Mouse (Mus musculus): ENCODE results near the gene Hoxd11. TPM values are rescaled to one million over a fixed set of nuclear protein-coding genes. Genes with fewer than 3 reads are reported as not detected.

Hoxd11 gene
- polyA plus RNA-seq, 1 experiment from 2014 or later: 0.44 TPM

DNA sequence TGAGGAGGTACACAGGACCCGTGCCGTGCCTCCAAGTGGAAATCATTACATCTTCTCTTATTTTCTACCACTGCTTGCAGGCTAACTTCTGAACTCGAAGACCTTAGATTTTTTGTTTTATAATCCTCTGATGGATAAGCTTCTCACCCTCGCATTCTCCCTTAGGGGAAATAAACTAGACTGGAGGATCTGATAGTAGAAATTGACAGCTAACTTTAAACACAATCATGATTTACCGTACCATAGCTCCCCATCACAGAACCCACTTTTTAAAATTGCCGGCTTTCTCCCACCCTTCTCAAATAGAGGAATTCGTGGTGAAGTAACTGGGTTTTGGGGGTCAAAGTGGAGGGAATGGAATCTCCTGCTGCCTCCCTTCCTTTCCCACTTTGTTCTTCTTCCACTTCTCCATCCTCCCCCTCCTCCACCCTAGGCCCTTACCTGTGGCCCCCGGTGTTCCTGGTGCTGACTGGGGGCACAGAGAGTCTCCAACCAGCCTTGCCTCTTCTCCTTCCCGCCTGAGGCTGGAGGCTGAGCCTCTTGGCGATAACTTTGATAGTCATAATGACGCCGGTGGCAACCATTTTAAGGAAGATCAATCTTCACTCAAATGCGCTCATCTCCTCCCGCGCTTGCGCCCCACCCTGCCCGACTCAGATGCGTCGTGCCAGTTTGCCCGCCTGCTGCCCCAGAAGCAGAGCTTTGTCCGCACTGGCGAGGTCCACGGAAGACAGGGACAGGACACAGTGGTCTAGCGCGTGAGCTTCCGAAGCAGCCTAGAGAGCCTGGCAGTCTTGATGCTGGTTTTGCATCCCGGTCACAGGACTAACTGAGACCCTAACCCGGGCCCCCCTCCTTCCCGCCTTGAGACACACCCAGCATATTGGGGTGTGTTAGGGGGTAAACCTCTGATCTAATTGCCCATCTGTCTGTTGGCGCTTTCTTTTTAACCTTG is 18.7 kb upstream of the Hoxd11 start:
- Histone ChIP-seq H3K4me3 (ENCODE audit: low read depth, low read length) (no peak overlapping the region), H3K9me3 (ENCODE audit: control insufficient read depth, low read length) (no peaks in the 10 kb centered on the region), H3K4me2 (no peak overlapping the region), H3K9ac (ENCODE audit: low read depth, low read length) (no peak overlapping the region), H3K27ac (ENCODE audit: low read depth, low read length) (no peak overlapping the region), H3K4me1 (replicated peaks; ENCODE audit: control insufficient read depth, insufficient read depth, low read length) (peaks cover 3% of the 10 kb centered on the region; the same call in 1 of the 2 replicates), H3K36me3 (ENCODE audit: control insufficient read depth, insufficient read depth, low read length) (no peaks in the 10 kb centered on the region), H3K27me3 (replicated peaks; ENCODE audit: control insufficient read depth, insufficient read depth, low read length) (peaks cover 98% of the 10 kb centered on the region)
- DNase-seq (ENCODE audit: low spot score): no peak
- no peak for ATAC-seq (replicated peaks; ENCODE audit: low FRiP score)
- 5% methylated on average over 30 of the region's 30 CpGs for WGBS

DNA sequence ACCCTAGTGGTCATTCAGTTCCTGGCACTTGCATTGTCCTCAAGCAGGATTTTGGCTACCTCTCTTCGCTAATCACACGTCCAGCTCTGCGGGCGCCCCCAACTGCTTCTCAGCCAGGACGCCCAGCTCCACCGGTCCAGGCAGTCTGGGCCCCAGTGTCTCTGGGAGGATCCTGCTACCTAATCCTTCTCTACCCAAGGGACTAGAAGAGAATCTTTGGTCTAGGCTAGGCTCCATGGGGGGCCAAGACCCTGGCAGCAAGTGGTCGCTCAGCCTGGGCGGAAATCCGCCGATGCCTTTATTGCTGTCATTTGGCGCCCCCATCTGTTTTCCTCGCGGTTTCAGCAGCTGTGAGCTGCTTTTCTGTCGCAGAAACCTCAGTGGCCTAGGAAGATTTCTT is 17.7 kb upstream of the Hoxd11 start:
- H3K27ac ChIP-seq (ENCODE audit: low read depth, low read length): no peak overlapping the region
- peak; percentile 65 for DNase-seq (ENCODE audit: low spot score)
- H3K36me3 ChIP-seq (ENCODE audit: control insufficient read depth, insufficient read depth, low read length): no peaks in the 10 kb centered on the region
- WGBS: 1% methylated on average over 14 of the region's 14 CpGs
- no peak overlapping the region for H3K9ac ChIP-seq (ENCODE audit: low read depth, low read length)
- H3K4me1 ChIP-seq (replicated peaks; ENCODE audit: control insufficient read depth, insufficient read depth, low read length): no peaks in the 10 kb centered on the region
- 0 out of 2 replicates have a peak overlapping the region, but pooled peaks have one; percentile 15 for H3K4me2 ChIP-seq
- no peak for ATAC-seq (replicated peaks; ENCODE audit: low FRiP score)
- H3K27me3 ChIP-seq (replicated peaks; ENCODE audit: control insufficient read depth, insufficient read depth, low read length): peaks cover 98% of the 10 kb centered on the region
- no peak overlapping the region for H3K4me3 ChIP-seq (ENCODE audit: low read depth, low read length)
- H3K9me3 ChIP-seq (ENCODE audit: control insufficient read depth, low read length): no peaks in the 10 kb centered on the region

DNA sequence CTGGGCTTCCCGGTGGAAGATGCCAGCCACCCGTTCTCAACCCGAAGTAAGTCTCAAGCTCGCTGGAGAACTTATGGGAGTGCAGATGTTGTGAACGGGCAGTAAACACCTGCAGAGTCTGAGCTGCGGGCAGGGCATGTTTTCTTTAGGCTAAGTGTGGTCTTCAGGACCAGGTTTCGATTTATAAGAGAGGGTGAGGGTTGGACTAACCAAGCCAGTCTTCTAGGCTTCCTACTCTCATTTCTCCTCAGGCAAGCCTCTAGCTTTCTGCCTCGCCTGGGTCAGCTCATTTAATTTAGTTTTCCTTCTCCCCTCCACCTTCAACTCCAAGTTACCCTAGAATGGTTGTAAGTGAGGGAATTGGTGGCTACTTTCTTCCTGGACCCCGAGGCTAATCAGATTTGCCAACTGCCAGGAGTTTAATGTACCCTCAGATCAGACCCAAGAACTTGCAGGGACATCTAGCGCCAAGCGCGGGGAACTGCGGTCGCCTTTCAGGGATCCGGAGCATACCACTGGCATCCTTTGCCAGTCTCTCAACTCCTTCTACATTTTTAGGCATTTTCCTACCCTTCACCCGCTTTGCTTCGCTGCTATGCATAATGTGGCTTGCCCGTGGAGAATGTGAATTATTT is 15.9 kb upstream of the Hoxd11 start:
- Histone ChIP-seq H3K9ac (ENCODE audit: low read depth, low read length) (no peak overlapping the region), H3K9me3 (ENCODE audit: control insufficient read depth, low read length) (no peaks in the 10 kb centered on the region), H3K36me3 (ENCODE audit: control insufficient read depth, insufficient read depth, low read length) (no peaks in the 10 kb centered on the region), H3K4me1 (replicated peaks; ENCODE audit: control insufficient read depth, insufficient read depth, low read length) (peaks cover 6% of the 10 kb centered on the region), H3K27ac (ENCODE audit: low read depth, low read length) (no peak overlapping the region), H3K4me3 (ENCODE audit: low read depth, low read length) (no peak overlapping the region), H3K27me3 (replicated peaks; ENCODE audit: control insufficient read depth, insufficient read depth, low read length) (peaks cover 98% of the 10 kb centered on the region), H3K4me2 (no peak overlapping the region)
- ATAC-seq (replicated peaks; ENCODE audit: low FRiP score) (no peak), DNase-seq (ENCODE audit: low spot score) (peak; percentile 29)
- 5% methylated on average over 18 of the region's 18 CpGs for WGBS

GRCm38 (mm10) chr2:74666411-74666810 is 12.9 kb upstream of the Hoxd11 start:
- WGBS: 4% methylated on average over 7 of the region's 7 CpGs
- ATAC-seq (replicated peaks; ENCODE audit: low FRiP score): no peak
- Histone ChIP-seq H3K9me3 (ENCODE audit: control insufficient read depth, low read length) (no peaks in the 10 kb centered on the region), H3K27ac (ENCODE audit: low read depth, low read length) (no peak overlapping the region), H3K36me3 (ENCODE audit: control insufficient read depth, insufficient read depth, low read length) (no peaks in the 10 kb centered on the region), H3K4me1 (replicated peaks; ENCODE audit: control insufficient read depth, insufficient read depth, low read length) (peaks cover 6% of the 10 kb centered on the region), H3K27me3 (replicated peaks; ENCODE audit: control insufficient read depth, insufficient read depth, low read length) (peaks cover 97% of the 10 kb centered on the region), H3K9ac (ENCODE audit: low read depth, low read length) (no peak overlapping the region), H3K4me3 (ENCODE audit: low read depth, low read length) (no peak overlapping the region), H3K4me2 (no peak overlapping the region)
- DNase-seq (ENCODE audit: low spot score): no peak

DNA sequence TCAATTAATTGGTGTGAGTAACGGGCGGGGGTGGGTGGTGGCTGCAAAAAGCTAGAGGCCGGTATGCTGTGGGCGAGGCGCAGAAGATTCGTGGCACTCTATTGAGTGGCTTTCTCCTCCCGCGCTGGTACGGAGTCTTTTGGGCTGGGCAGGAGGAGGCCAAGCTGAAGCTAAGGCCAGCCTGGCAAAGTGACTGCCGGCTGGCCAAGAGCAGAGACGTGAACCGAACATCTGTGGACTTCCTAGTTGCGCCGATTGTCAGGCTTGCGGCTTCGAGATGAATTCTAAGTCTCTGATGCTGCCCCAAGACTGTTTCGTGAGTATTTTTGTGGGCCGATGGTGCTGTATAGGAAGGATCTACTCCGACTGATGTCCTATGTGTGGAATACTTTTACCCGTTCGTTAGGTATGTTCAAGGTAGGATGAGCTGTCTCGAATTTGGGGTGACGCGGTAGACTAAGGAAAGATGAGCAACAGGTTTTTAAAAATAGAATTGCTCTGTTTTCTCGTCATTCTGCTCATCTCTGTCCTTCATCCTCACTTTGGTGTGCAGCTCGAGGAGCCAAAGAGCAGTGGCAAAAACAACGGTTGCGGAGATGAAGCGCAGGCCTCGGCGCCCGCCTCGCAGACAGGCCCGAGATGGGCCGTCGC is 12.0 kb upstream of the Hoxd11 start:
- peak; percentile 37 for DNase-seq (ENCODE audit: low spot score)
- Histone ChIP-seq H3K9me3 (ENCODE audit: control insufficient read depth, low read length) (no peaks in the 10 kb centered on the region), H3K9ac (ENCODE audit: low read depth, low read length) (no peak overlapping the region), H3K27me3 (replicated peaks; ENCODE audit: control insufficient read depth, insufficient read depth, low read length) (peaks cover 97% of the 10 kb centered on the region), H3K4me3 (ENCODE audit: low read depth, low read length) (peak overlapping the region; percentile 43), H3K4me2 (no peak overlapping the region), H3K4me1 (replicated peaks; ENCODE audit: control insufficient read depth, insufficient read depth, low read length) (peaks cover 6% of the 10 kb centered on the region), H3K36me3 (ENCODE audit: control insufficient read depth, insufficient read depth, low read length) (no peaks in the 10 kb centered on the region), H3K27ac (ENCODE audit: low read depth, low read length) (no peak overlapping the region)
- ATAC-seq (replicated peaks; ENCODE audit: low FRiP score): no peak
- 3% methylated on average over 36 of the region's 36 CpGs for WGBS

- Histone ChIP-seq H3K27ac (ENCODE audit: low read depth, low read length) (no peak within 1 kb of the TSS), H3K4me3 (ENCODE audit: low read depth, low read length) (peak within 1 kb of the TSS; percentile 43), H3K9me3 (ENCODE audit: control insufficient read depth, low read length) (no peaks in the 10 kb centered on the region), H3K4me1 (replicated peaks; ENCODE audit: control insufficient read depth, insufficient read depth, low read length) (peaks cover 6% of the 10 kb centered on the region), H3K36me3 (ENCODE audit: control insufficient read depth, insufficient read depth, low read length) (no peaks in the 10 kb centered on the region), H3K9ac (ENCODE audit: low read depth, low read length) (no peak within 1 kb of the TSS), H3K27me3 (replicated peaks; ENCODE audit: control insufficient read depth, insufficient read depth, low read length) (peaks cover 97% of the 10 kb centered on the region), H3K4me2 (peak within 1 kb of the TSS; percentile 61)
- whole genome bisulfite sequencing: 1% methylated on average over 12 of the region's 51 CpGs
- DNase-seq (ENCODE audit: low spot score) (no peak), ATAC-seq (replicated peaks; ENCODE audit: low FRiP score) (no peak)
These were observed 11.5 kb upstream of the Hoxd11 start, which contains the start of gene Hoxd13 for GRCm38 (mm10) chr2:74667842-74668357. Gene Hoxd13 (plus strand): TSS chr2:74668310.

DNA sequence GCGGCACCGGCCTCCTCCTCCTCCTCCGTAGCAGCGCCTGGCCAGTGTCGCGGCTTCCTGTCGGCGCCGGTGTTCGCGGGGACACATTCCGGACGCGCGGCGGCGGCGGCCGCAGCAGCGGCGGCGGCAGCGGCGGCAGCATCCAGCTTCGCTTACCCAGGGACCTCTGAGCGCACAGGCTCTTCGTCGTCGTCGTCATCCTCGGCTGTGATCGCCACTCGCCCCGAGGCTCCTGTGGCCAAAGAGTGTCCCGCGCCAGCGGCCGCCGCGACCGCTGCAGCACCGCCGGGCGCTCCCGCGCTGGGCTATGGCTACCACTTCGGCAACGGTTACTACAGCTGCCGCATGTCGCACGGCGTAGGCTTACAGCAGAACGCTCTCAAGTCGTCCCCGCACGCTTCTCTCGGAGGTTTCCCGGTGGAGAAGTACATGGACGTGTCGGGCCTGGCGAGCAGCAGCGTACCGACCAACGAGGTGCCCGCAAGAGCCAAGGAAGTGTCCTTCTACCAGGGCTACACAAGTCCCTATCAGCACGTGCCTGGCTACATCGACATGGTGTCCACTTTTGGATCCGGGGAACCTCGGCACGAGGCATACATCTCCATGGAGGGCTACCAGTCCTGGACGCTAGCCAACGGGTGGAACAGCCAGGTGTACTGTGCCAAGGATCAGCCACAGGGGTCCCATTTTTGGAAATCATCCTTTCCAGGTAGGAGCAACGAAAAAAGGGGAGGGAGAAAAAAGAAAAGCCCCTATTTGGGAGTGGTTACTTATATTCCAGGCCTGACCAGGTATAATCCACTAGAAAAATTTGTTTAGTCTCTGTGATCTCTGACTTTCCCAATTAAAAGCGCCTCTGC is 10.8 kb upstream of the Hoxd11 start:
- under 1% methylated on average over 61 of the region's 74 CpGs for WGBS
- ATAC-seq (replicated peaks; ENCODE audit: low FRiP score): no peak; the same call in 1 of the 2 replicates

DNA sequence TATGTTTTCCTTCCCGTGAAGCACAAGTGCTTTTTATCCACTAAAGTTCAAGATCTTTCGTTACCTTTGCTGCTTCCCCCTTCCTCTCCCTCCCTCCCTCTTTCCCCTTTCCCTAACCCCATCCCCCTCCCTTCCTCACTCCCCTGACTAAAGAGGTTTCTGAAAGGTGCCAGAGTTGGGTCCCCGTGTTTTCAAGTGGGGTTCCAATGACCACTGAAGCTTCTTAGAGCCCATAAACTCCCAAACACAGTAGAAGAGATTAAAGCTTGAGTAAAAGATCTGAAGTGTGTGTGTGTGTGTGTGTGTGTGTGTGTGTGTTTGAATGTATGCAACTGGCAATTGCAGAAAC is 10.2 kb upstream of the Hoxd11 start:
- no peak overlapping the region for H3K27ac ChIP-seq (ENCODE audit: low read depth, low read length)
- ATAC-seq (replicated peaks; ENCODE audit: low FRiP score) (no peak), DNase-seq (ENCODE audit: low spot score) (no peak)
- H3K9ac ChIP-seq (ENCODE audit: low read depth, low read length): no peak overlapping the region
- H3K36me3 ChIP-seq (ENCODE audit: control insufficient read depth, insufficient read depth, low read length): no peaks in the 10 kb centered on the region
- peaks cover 97% of the 10 kb centered on the region for H3K27me3 ChIP-seq (replicated peaks; ENCODE audit: control insufficient read depth, insufficient read depth, low read length)
- H3K4me2 ChIP-seq: no peak overlapping the region
- no peaks in the 10 kb centered on the region for H3K9me3 ChIP-seq (ENCODE audit: control insufficient read depth, low read length)
- H3K4me3 ChIP-seq (ENCODE audit: low read depth, low read length): no peak overlapping the region
- 1% methylated on average over 3 of the region's 3 CpGs for WGBS
- H3K4me1 ChIP-seq (replicated peaks; ENCODE audit: control insufficient read depth, insufficient read depth, low read length): peaks cover 6% of the 10 kb centered on the region

More for the DNA sequence above, 10.8 kb upstream of the Hoxd11 start:
- Histone ChIP-seq H3K36me3 (ENCODE audit: control insufficient read depth, insufficient read depth, low read length) (no peaks in the 10 kb centered on the region), H3K9ac (ENCODE audit: low read depth, low read length) (no peak overlapping the region), H3K4me1 (replicated peaks; ENCODE audit: control insufficient read depth, insufficient read depth, low read length) (peaks cover 6% of the 10 kb centered on the region), H3K4me2 (peak overlapping the region; percentile 61), H3K4me3 (ENCODE audit: low read depth, low read length) (peak overlapping the region; percentile 43), H3K27ac (ENCODE audit: low read depth, low read length) (no peak overlapping the region), H3K9me3 (ENCODE audit: control insufficient read depth, low read length) (no peaks in the 10 kb centered on the region), H3K27me3 (replicated peaks; ENCODE audit: control insufficient read depth, insufficient read depth, low read length) (peaks cover 97% of the 10 kb centered on the region)
- DNase-seq (ENCODE audit: low spot score): peak; percentile 60
